Mouse (Mus musculus) hindbrain, embryonic 16.5 days (tissue): ENCODE results near the gene Pacrg. TPM values are rescaled to one million over a fixed set of nuclear protein-coding genes. Genes with fewer than 3 reads are reported as not detected.
A peak's percentile ranks its signal among the peaks of the same experiment; 100 is the strongest.

Experiments used
- ATAC-seq: fragments of 200-750 bp; cut with Nextera tagmentation; 2 replicates; pipeline ENCODE4 v1.8.0; 2017; ENCODE audit warnings: moderate TSS enrichment, moderate library complexity
- H3K27ac ChIP-seq: fragments of 300-500 bp; sonication (generic); 2 replicates; pipeline ENCODE4 v1.5.1; 2014; ENCODE audit warnings: low read depth, mild to moderate bottlenecking, control low read depth, low read length, moderate library complexity
- H3K27me3 ChIP-seq: fragments of 300-500 bp; sonication (generic); replicated peaks from 2 replicates; pipeline ENCODE4 v1.6.1; 2014; ENCODE audit warnings: low read length; ENCODE audit not compliant: control insufficient read depth, insufficient read depth
- H3K36me3 ChIP-seq: fragments of 300-500 bp; sonication (generic); 2 replicates; pipeline ENCODE4 v1.6.1; 2014; ENCODE audit warnings: mild to moderate bottlenecking, low read length, moderate library complexity, mixed read lengths; ENCODE audit not compliant: control insufficient read depth, insufficient read depth
- H3K4me1 ChIP-seq: fragments of 300-500 bp; sonication (generic); 2 replicates; pipeline ENCODE4 v1.6.1; 2014; ENCODE audit warnings: low read depth, low read length; ENCODE audit not compliant: control insufficient read depth, insufficient read depth
- H3K4me2 ChIP-seq: fragments of 300-500 bp; sonication (generic); 2 replicates; pipeline ENCODE4 v1.6.1; 2014; ENCODE audit warnings: mild to moderate bottlenecking, low read length, control low read depth, moderate library complexity
- H3K4me3 ChIP-seq: fragments of 300-500 bp; sonication (generic); 2 replicates; pipeline ENCODE4 v1.5.1; 2014; ENCODE audit warnings: mild to moderate bottlenecking, low read length, control low read depth, moderate library complexity
- H3K9ac ChIP-seq: fragments of 300-500 bp; sonication (generic); 2 replicates; pipeline ENCODE4 v1.6.1; 2014; ENCODE audit warnings: low read depth, mild to moderate bottlenecking, control low read depth, low read length, moderate library complexity
- H3K9me3 ChIP-seq: fragments of 300-500 bp; sonication (generic); 2 replicates; pipeline ENCODE4 v1.6.1; 2014; ENCODE audit warnings: mild to moderate bottlenecking, low read length, moderate library complexity; ENCODE audit not compliant: control insufficient read depth
- WGBS: fragments of 180-500 bp; shearing (Covaris S2); extraction: QIAGEN DNeasy Blood & Tissue Kit; methylation state at CpG from one replicate; pipeline ENCODE4 v1.1.7; 2014; 5-methylcytosine and 5-hydroxymethylcytosine counted together
- polyA plus RNA-seq: library from polyadenylated mRNA; unstranded; fragments of >200 nt; fragmentation: Nextera tagmentation; extraction: Ambion mirVana; gene quantifications from 2 replicates; pipeline ENCODE4 v1.2.1, GENCODE M21; 2015

The Pacrg gene
- polyA plus RNA-seq, 1 experiment from 2014 or later = 23.2 TPM

- Histone ChIP-seq H3K9me3 (no peaks in the 10 kb centered on the region), H3K27me3 (no peaks in the 10 kb centered on the region), H3K4me3 (no peak overlapping the region), H3K27ac (no peak overlapping the region), H3K9ac (no peak overlapping the region), H3K4me2 (no peak overlapping the region), H3K36me3 (no peaks in the 10 kb centered on the region), H3K4me1 (no peaks in the 10 kb centered on the region)
- ATAC-seq = no peak
- 61% methylated on average over 8 of the region's 8 CpGs for WGBS
These were observed 204.1 kb downstream of the Pacrg start for GRCm38 (mm10) chr17:10635955-10636470.

- no peak for ATAC-seq
- Histone ChIP-seq H3K9ac (no peak overlapping the region), H3K4me2 (no peak overlapping the region), H3K4me3 (no peak overlapping the region), H3K4me1 (no peaks in the 10 kb centered on the region), H3K36me3 (no peaks in the 10 kb centered on the region), H3K9me3 (no peaks in the 10 kb centered on the region), H3K27me3 (no peaks in the 10 kb centered on the region), H3K27ac (no peak overlapping the region)
- WGBS = 89% methylated on average over 11 of the region's 11 CpGs
These were observed 204.6 kb downstream of the Pacrg start for GRCm38 (mm10) chr17:10635470-10635869.

DNA sequence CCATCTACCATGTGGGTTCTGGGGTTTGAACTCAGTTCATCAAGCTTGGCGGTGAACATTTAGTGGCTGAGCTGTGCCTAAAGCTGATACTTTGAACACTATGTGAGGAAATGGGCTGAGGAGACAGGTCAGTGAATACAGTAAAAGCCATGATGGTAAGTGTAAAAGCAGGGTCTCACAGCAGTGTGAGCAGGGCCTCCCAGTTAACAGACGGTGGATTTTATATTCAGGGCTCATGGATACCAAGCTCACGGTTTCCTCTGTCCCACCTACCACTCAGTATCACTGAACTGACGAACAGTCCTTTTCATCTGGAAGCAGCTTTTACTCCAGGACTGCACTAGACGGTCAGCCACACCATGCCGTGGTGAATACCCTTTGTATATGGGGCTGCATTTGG, 205.1 kb downstream of the Pacrg start:
- no peaks in the 10 kb centered on the region for H3K36me3 ChIP-seq
- H3K27ac ChIP-seq = no peak overlapping the region
- no peaks in the 10 kb centered on the region for H3K9me3 ChIP-seq
- H3K4me3 ChIP-seq = no peak overlapping the region
- no peak overlapping the region for H3K9ac ChIP-seq
- no peaks in the 10 kb centered on the region for H3K27me3 ChIP-seq
- ATAC-seq = no peak
- no peaks in the 10 kb centered on the region for H3K4me1 ChIP-seq
- no peak overlapping the region for H3K4me2 ChIP-seq
- 89% methylated on average over 6 of the region's 6 CpGs for WGBS

DNA sequence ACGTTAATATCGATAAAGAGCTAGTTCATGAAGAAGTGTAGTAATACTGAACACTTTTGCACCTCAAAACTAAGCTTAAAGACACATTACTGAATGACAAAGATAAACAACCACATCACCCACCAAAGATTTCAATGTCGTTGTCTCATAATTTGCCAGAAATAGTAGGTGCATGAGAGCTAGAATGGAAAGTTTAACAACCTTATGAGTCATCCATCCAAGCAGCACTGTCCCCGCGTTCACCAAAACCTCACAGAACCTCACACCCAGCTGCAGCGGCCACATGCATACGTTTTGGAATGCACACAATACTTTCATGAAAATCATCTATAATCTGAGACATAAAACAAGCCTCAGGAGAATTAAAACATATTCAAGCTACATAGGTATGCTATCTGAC, 206.3 kb downstream of the Pacrg start:
- no peak overlapping the region for H3K27ac ChIP-seq
- no peak overlapping the region for H3K9ac ChIP-seq
- no peaks in the 10 kb centered on the region for H3K36me3 ChIP-seq
- ATAC-seq = no peak
- no peaks in the 10 kb centered on the region for H3K9me3 ChIP-seq
- no peaks in the 10 kb centered on the region for H3K4me1 ChIP-seq
- H3K4me2 ChIP-seq = no peak overlapping the region
- WGBS = 95% methylated on average over 7 of the region's 7 CpGs
- H3K4me3 ChIP-seq = no peak overlapping the region
- H3K27me3 ChIP-seq = no peaks in the 10 kb centered on the region

DNA sequence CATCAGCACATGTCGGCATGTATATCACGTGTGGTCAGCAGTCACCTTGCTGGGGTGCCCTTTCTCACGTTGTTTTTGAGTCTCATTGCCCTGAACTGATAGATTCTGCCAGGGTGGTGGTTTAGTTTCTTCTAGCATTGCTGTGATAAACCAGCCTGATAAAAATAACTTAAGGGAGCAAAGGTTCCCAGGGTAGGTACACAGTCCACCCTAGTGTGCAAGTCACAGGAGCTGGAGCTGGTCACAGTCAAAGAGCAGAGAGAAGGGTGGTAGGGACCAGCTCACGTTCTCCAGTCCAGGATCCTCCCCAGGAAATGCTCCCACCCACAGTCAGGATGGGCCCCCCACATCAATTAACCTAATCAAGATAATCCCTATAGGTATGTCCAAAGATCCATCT, 211.9 kb downstream of the Pacrg start:
- Histone ChIP-seq H3K27ac (no peak overlapping the region), H3K4me2 (no peak overlapping the region), H3K9me3 (no peaks in the 10 kb centered on the region), H3K27me3 (no peaks in the 10 kb centered on the region; the same call in 1 of the 2 replicates), H3K4me3 (no peak overlapping the region), H3K4me1 (peaks cover 7% of the 10 kb centered on the region), H3K9ac (no peak overlapping the region), H3K36me3 (no peaks in the 10 kb centered on the region)
- WGBS = 81% methylated on average over 4 of the region's 4 CpGs
- ATAC-seq = no peak

DNA sequence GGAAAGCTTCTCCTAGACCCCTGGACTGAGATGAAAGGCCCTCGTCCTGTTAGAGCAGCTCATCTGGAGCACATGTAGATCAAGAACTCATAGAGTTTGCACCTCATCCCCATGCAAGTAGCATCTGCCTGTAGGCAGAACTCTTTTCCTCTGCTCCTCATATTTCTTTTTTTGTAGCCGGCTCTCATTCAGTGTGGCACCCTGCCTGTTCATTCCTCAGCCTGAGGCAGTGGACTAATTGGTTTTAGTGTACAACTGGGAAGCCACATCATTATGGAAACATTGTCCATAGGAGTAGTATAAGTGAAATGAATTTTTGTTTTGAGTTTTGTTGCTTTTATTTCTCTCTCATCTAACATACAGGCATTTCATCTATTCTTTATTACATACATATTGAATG, 212.6 kb downstream of the Pacrg start:
- Histone ChIP-seq H3K9me3 (no peaks in the 10 kb centered on the region), H3K27me3 (no peaks in the 10 kb centered on the region; the same call in 1 of the 2 replicates), H3K36me3 (no peaks in the 10 kb centered on the region), H3K4me3 (no peak overlapping the region), H3K4me2 (no peak overlapping the region), H3K27ac (no peak overlapping the region; the same call in 1 of the 2 replicates), H3K4me1 (peaks cover 7% of the 10 kb centered on the region), H3K9ac (no peak overlapping the region)
- ATAC-seq = no peak
- WGBS = 36% methylated on average over 2 of the region's 2 CpGs

DNA sequence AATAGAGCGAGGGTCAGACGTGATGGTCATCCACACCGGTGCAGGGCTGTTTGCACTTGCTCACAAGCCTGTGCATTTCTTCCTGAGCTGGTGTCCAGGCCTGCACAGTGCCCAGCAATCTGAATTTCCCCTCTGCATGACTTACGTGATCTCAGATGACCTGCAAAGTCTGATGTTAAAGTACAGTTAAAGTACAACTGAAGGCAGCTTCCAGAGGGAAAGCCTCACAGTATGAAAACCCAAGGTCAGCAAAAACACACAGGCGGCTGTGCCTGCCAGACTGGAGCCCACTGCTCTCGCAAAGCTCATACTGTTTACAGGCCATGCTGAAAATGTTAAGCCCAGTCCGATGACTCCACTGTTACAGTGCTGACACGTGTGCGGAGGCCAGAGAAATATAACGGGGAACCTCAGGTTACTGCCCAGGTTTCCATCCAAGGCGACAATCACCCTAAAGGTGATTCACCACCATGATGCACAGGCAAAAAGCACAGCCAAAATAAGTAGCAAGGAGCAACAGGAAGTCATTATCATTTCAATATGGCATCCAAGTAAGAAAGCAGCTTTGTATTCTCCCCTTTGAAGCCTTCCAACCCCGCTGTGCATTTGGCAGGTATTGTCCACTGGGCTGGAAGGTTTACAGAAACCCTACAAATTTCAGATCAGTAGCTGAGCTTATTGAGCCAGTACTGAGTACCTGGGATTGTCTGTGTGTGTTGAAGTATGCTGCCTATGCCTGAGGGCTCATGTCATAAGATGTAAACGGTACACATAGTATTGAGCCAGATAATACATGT, 213.6 kb downstream of the Pacrg start:
- WGBS = 62% methylated on average over 13 of the region's 13 CpGs
- H3K27ac ChIP-seq = peak overlapping the region; percentile 29; the same call in 1 of the 2 replicates
- H3K9me3 ChIP-seq = no peaks in the 10 kb centered on the region
- H3K9ac ChIP-seq = no peak overlapping the region
- no peak overlapping the region for H3K4me3 ChIP-seq
- no peak for ATAC-seq
- H3K36me3 ChIP-seq = no peaks in the 10 kb centered on the region
- H3K27me3 ChIP-seq = no peaks in the 10 kb centered on the region; the same call in 1 of the 2 replicates
- no peak overlapping the region for H3K4me2 ChIP-seq
- peaks cover 7% of the 10 kb centered on the region for H3K4me1 ChIP-seq

- peaks cover 7% of the 10 kb centered on the region for H3K4me1 ChIP-seq
- H3K27me3 ChIP-seq = no peaks in the 10 kb centered on the region; the same call in 1 of the 2 replicates
- H3K27ac ChIP-seq = no peak overlapping the region
- no peak overlapping the region for H3K4me2 ChIP-seq
- no peaks in the 10 kb centered on the region for H3K36me3 ChIP-seq
- H3K4me3 ChIP-seq = no peak overlapping the region
- no peaks in the 10 kb centered on the region for H3K9me3 ChIP-seq
- no peak for ATAC-seq
- WGBS = 90% methylated on average over 6 of the region's 6 CpGs
- no peak overlapping the region for H3K9ac ChIP-seq
These were observed 215.2 kb downstream of the Pacrg start for GRCm38 (mm10) chr17:10624699-10625424.

DNA sequence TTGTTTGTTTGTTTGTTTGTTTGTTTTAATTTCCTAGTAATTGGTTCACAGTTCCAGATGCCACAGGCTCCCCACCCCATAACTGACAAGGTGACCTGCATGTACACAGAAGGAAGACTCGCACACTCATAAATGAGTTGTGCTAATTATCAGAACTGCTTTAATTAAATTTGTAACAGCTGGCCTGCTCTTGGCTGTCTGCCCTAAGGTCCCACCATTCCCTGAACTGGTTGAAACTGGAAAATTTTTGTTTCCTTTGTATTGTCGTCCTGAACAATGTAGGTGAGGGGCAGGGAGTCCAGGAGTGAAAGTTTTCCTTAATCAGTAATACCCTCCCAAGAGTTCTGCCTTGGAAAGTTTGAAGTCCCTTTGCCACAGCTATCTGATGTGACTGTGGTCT, 219.5 kb downstream of the Pacrg start:
- Histone ChIP-seq H3K27ac (no peak overlapping the region), H3K9ac (no peak overlapping the region), H3K4me1 (peaks cover 5% of the 10 kb centered on the region; the same call in 1 of the 2 replicates), H3K9me3 (no peaks in the 10 kb centered on the region), H3K4me2 (no peak overlapping the region), H3K4me3 (no peak overlapping the region), H3K27me3 (no peaks in the 10 kb centered on the region; the same call in 1 of the 2 replicates), H3K36me3 (no peaks in the 10 kb centered on the region)
- 30% methylated on average over 2 of the region's 2 CpGs for WGBS
- no peak for ATAC-seq
